Mouse (Mus musculus): Measurements from ENCODE around the gene Gm44805. TPM values are rescaled to one million over a fixed set of nuclear protein-coding genes. Genes with fewer than 3 reads are reported as not detected.
"Not testable (repeated sequence)": the region's sequence is repeated elsewhere in the genome, so short reads cannot be mapped to it uniquely, and the experiment has no call there.

Gm44805 gene
- polyA plus RNA-seq, 1 experiment = not detected

- no peak for TF ChIP-seq CTCF (IDR thresholded peaks at IDR 0.05; ENCODE audit: borderline replicate concordance, extremely low read depth, insufficient read depth, insufficient read length)
- no peak for TF ChIP-seq POLR2A (IDR thresholded peaks at IDR 0.05; ENCODE audit: borderline replicate concordance, extremely low read depth, insufficient read depth, insufficient read length, poor library complexity, severe bottlenecking)
Measured at GRCm38 (mm10) chr7:19690845-19691244, 9.6 kb upstream of the Gm44805 start.

GRCm38 (mm10) chr7:19688611-19689010 is 7.4 kb upstream of the Gm44805 start:
- DNase-seq (ENCODE audit: low read depth) = no peak
- no peak for TF ChIP-seq CTCF (IDR thresholded peaks at IDR 0.05; ENCODE audit: borderline replicate concordance, extremely low read depth, insufficient read depth, insufficient read length)

More at GRCm38 (mm10) chr7:19690845-19691244, 9.6 kb upstream of the Gm44805 start:
- DNase-seq (ENCODE audit: low read depth) = no peak

GRCm38 (mm10) chr7:19688101-19688500 is 6.9 kb upstream of the Gm44805 start:
- TF ChIP-seq CTCF (IDR thresholded peaks at IDR 0.05; ENCODE audit: borderline replicate concordance, extremely low read depth, insufficient read depth, insufficient read length) = no peak
- TF ChIP-seq POLR2A (IDR thresholded peaks at IDR 0.05; ENCODE audit: borderline replicate concordance, extremely low read depth, insufficient read depth, insufficient read length, poor library complexity, severe bottlenecking) = no peak
- DNase-seq (ENCODE audit: low read depth) = no peak

- not testable (repeated sequence) for DNase-seq (ENCODE audit: low read depth)
Measured at GRCm38 (mm10) chr7:19686927-19687583, 5.8 kb upstream of the Gm44805 start.

- TF ChIP-seq CTCF (IDR thresholded peaks at IDR 0.05; ENCODE audit: borderline replicate concordance, extremely low read depth, insufficient read depth, insufficient read length) (no peak), POLR2A (IDR thresholded peaks at IDR 0.05; ENCODE audit: borderline replicate concordance, extremely low read depth, insufficient read depth, insufficient read length, poor library complexity, severe bottlenecking) (no peak)
Measured at GRCm38 (mm10) chr7:19686521-19686920, 5.3 kb upstream of the Gm44805 start.

GRCm38 (mm10) chr7:19685374-19685773 is 4.2 kb upstream of the Gm44805 start:
- TF ChIP-seq POLR2A (IDR thresholded peaks at IDR 0.05; ENCODE audit: borderline replicate concordance, extremely low read depth, insufficient read depth, insufficient read length, poor library complexity, severe bottlenecking) (no peak), CTCF (IDR thresholded peaks at IDR 0.05; ENCODE audit: borderline replicate concordance, extremely low read depth, insufficient read depth, insufficient read length) (no peak)
- DNase-seq (ENCODE audit: low read depth) = no peak

More at GRCm38 (mm10) chr7:19686521-19686920, 5.3 kb upstream of the Gm44805 start:
- DNase-seq (ENCODE audit: low read depth) = no peak

- TF ChIP-seq POLR2A (IDR thresholded peaks at IDR 0.05; ENCODE audit: borderline replicate concordance, extremely low read depth, insufficient read depth, insufficient read length, poor library complexity, severe bottlenecking) = no peak
- no peak for TF ChIP-seq CTCF (IDR thresholded peaks at IDR 0.05; ENCODE audit: borderline replicate concordance, extremely low read depth, insufficient read depth, insufficient read length)
- no peak for DNase-seq (ENCODE audit: low read depth)
Measured at GRCm38 (mm10) chr7:19683771-19684201, 2.6 kb upstream of the Gm44805 start.

GRCm38 (mm10) chr7:19682979-19683378 is 1.8 kb upstream of the Gm44805 start:
- DNase-seq (ENCODE audit: low read depth) = no peak
- TF ChIP-seq POLR2A (IDR thresholded peaks at IDR 0.05; ENCODE audit: borderline replicate concordance, extremely low read depth, insufficient read depth, insufficient read length, poor library complexity, severe bottlenecking) (no peak), CTCF (IDR thresholded peaks at IDR 0.05; ENCODE audit: borderline replicate concordance, extremely low read depth, insufficient read depth, insufficient read length) (no peak)

- DNase-seq (ENCODE audit: low read depth) = no peak
- no peak for TF ChIP-seq CTCF (IDR thresholded peaks at IDR 0.05; ENCODE audit: borderline replicate concordance, extremely low read depth, insufficient read depth, insufficient read length)
- TF ChIP-seq POLR2A (IDR thresholded peaks at IDR 0.05; ENCODE audit: borderline replicate concordance, extremely low read depth, insufficient read depth, insufficient read length, poor library complexity, severe bottlenecking) = no peak
Measured at GRCm38 (mm10) chr7:19680702-19681101, 521 bp downstream of the Gm44805 start.

GRCm38 (mm10) chr7:19678901-19679300 is 2.3 kb downstream of the Gm44805 start:
- DNase-seq (ENCODE audit: low read depth) = no peak
- TF ChIP-seq POLR2A (IDR thresholded peaks at IDR 0.05; ENCODE audit: borderline replicate concordance, extremely low read depth, insufficient read depth, insufficient read length, poor library complexity, severe bottlenecking) = no peak

- no peak for DNase-seq (ENCODE audit: low read depth)
- TF ChIP-seq POLR2A (IDR thresholded peaks at IDR 0.05; ENCODE audit: borderline replicate concordance, extremely low read depth, insufficient read depth, insufficient read length, poor library complexity, severe bottlenecking) (no peak), CTCF (IDR thresholded peaks at IDR 0.05; ENCODE audit: borderline replicate concordance, extremely low read depth, insufficient read depth, insufficient read length) (no peak)
Measured at GRCm38 (mm10) chr7:19677872-19678271, 3.4 kb downstream of the Gm44805 start, which contains the start of gene Apoc2. TSS of gene Apoc2 (minus strand) at chr7:19677941.

- no peak for DNase-seq (ENCODE audit: low read depth)
- TF ChIP-seq POLR2A (IDR thresholded peaks at IDR 0.05; ENCODE audit: borderline replicate concordance, extremely low read depth, insufficient read depth, insufficient read length, poor library complexity, severe bottlenecking) (no peak), CTCF (IDR thresholded peaks at IDR 0.05; ENCODE audit: borderline replicate concordance, extremely low read depth, insufficient read depth, insufficient read length) (no peak)
Measured at GRCm38 (mm10) chr7:19676662-19677061, 4.6 kb downstream of the Gm44805 start.
